Mouse (Mus musculus) gastrocnemius, postnatal 36 days (tissue): Measurements from ENCODE around the gene Capza2. TPM values are rescaled to one million over a fixed set of nuclear protein-coding genes. Genes with fewer than 3 reads are reported as not detected.
A peak's percentile ranks its signal among the peaks of the same experiment; 100 is the strongest.
"Not testable (repeated sequence)": the region's sequence is repeated elsewhere in the genome, so short reads cannot be mapped to it uniquely, and the experiment has no call there.

Experiments
- DNase-seq, 2 experiments: peaks; one replicate each; pipeline ENCODE4 v3.0.0; 2022
- intact Hi-C: fragments of 180-260 bp; cut with DNase I; formaldehyde crosslinking; loops from one replicate; pipeline ENCODE4 v1.15.1; 2025
- total RNA-seq, 2 experiments: library from RNA; stranded (reverse); gene quantifications; 2 replicates each; pipeline ENCODE4 v1.2.3; 2021

Gene Capza2
- total RNA-seq, 2 experiments from 2014 or later, result 299 to 306 TPM

- intact Hi-C loops, result no loop called here
- DNase-seq, result peak in 1 of 2 experiments; percentile 42
Measured at GRCm38 (mm10) chr6:17696321-17696734, 60.3 kb downstream of the Capza2 start.

GRCm38 (mm10) chr6:17700936-17701612 is 65.0 kb downstream of the Capza2 start:
- no peak for DNase-seq
- intact Hi-C loops, result no loop called here

- intact Hi-C loops, DNase-seq: not testable (repeated sequence)
Measured at GRCm38 (mm10) chr6:17704038-17704437, 68.0 kb downstream of the Capza2 start.

- intact Hi-C loops, result no loop called here
- DNase-seq, result no peak
Measured at GRCm38 (mm10) chr6:17705973-17706372, 69.9 kb downstream of the Capza2 start.

Other genes starting within 250 kb of the Capza2 start
- gene Met, start 172.4 kb upstream of the Capza2 start, total RNA-seq, result 10 to 100 TPM in 1 of 2 experiments, 1 to 10 TPM in 1; 9.0 to 15.8 TPM
- 10 to 100 TPM in 1 of 2 experiments, 1 to 10 TPM in 1; 9.6 to 10.6 TPM for gene St7, start 56.7 kb downstream of the Capza2 start, total RNA-seq